Mouse (Mus musculus) layer of hippocampus, postnatal 14 days (tissue): Measurements from ENCODE around the gene Rgs12. TPM values are rescaled to one million over a fixed set of nuclear protein-coding genes. Genes with fewer than 3 reads are reported as not detected.

ENCODE experiments used
- DNase-seq, 2 experiments: peaks; one replicate each; pipeline ENCODE4 v3.0.0; 2021 to 2022; ENCODE audit warnings: low spot score in 2 of 2, mixed read lengths in 1 of 2
- total RNA-seq, 2 experiments: library from RNA; stranded (reverse); gene quantifications; 2 replicates each; pipeline ENCODE4 v1.2.3; 2021

Gene Rgs12
- total RNA-seq, 2 experiments from 2014 or later: 44.3 to 50.3 TPM

GRCm38 (mm10) chr5:35019673-35020300 lies 70.5 kb downstream of the Rgs12 start:
- no peak for DNase-seq

GRCm38 (mm10) chr5:35020410-35021241 lies 71.4 kb downstream of the Rgs12 start:
- no peak for DNase-seq

- peak in 1 of 2 experiments; percentile 42 for DNase-seq
Measured at GRCm38 (mm10) chr5:35024975-35025374, 75.7 kb downstream of the Rgs12 start.

- DNase-seq: no peak
Measured at GRCm38 (mm10) chr5:35029303-35029702, 80.1 kb downstream of the Rgs12 start.

- DNase-seq: no peak
Measured at GRCm38 (mm10) chr5:35029755-35030154, 80.5 kb downstream of the Rgs12 start.

GRCm38 (mm10) chr5:35033068-35033467 lies 83.8 kb downstream of the Rgs12 start:
- peak in 1 of 2 experiments; percentile 22 for DNase-seq

- no peak for DNase-seq
Measured at GRCm38 (mm10) chr5:35033619-35034018, 84.4 kb downstream of the Rgs12 start.

GRCm38 (mm10) chr5:35035141-35035540 lies 85.9 kb downstream of the Rgs12 start:
- DNase-seq: no peak

GRCm38 (mm10) chr5:35035795-35036194 lies 86.5 kb downstream of the Rgs12 start:
- DNase-seq: no peak

GRCm38 (mm10) chr5:35037438-35037837 lies 88.2 kb downstream of the Rgs12 start:
- DNase-seq: no peak

- DNase-seq: no peak
Measured at GRCm38 (mm10) chr5:35041268-35041829, 92.1 kb downstream of the Rgs12 start, which contains the start of gene Hgfac. TSS of gene Hgfac (plus strand) at chr5:35041509.

- DNase-seq: no peak
Measured at GRCm38 (mm10) chr5:35042431-35043109, 93.3 kb downstream of the Rgs12 start.

- peak; percentile 77 to 91 for DNase-seq
Measured at GRCm38 (mm10) chr5:35043110-35043451, 93.8 kb downstream of the Rgs12 start.

- no peak for DNase-seq
Measured at GRCm38 (mm10) chr5:35050541-35050940, 101.3 kb downstream of the Rgs12 start.

- DNase-seq: no peak
Measured at GRCm38 (mm10) chr5:35054628-35055027, 105.4 kb downstream of the Rgs12 start.

GRCm38 (mm10) chr5:35055076-35055475 lies 105.8 kb downstream of the Rgs12 start:
- DNase-seq: no peak

- peak; percentile 54 to 62 for DNase-seq
Measured at GRCm38 (mm10) chr5:35056604-35057432, 107.6 kb downstream of the Rgs12 start, which contains the start of gene Dok7. TSS of gene Dok7 (plus strand) at chr5:35056766.

- DNase-seq: no peak
Measured at GRCm38 (mm10) chr5:35057582-35057981, 108.3 kb downstream of the Rgs12 start.

GRCm38 (mm10) chr5:35058216-35058615 lies 109.0 kb downstream of the Rgs12 start:
- no peak for DNase-seq

GRCm38 (mm10) chr5:35060098-35060497 lies 110.9 kb downstream of the Rgs12 start:
- no peak for DNase-seq

- no peak for DNase-seq
Measured at GRCm38 (mm10) chr5:35069841-35070240, 120.6 kb downstream of the Rgs12 start.
